Mouse (Mus musculus): ENCODE measurements at regions not wholly inside any gene's neighbourhood (a gene's known extent, or its start where the extent isn't known, plus 50 kb on each side); places are given as distances from the start of the nearest gene placed in this dataset.

- no peak for TF ChIP-seq ZC3H11A (IDR thresholded peaks at IDR 0.05; ENCODE audit: borderline replicate concordance, low read depth, low read length)
- TF ChIP-seq HCFC1 (IDR thresholded peaks at IDR 0.05; ENCODE audit: borderline replicate concordance, insufficient read depth, low read length) = no peak
- TF ChIP-seq ZNF384 (IDR thresholded peaks at IDR 0.05; ENCODE audit: low read depth, low read length) = no peak
Observed at GRCm38 (mm10) chr12:69093073-69093797, 65.8 kb downstream of the Rps29 start.
